Mouse (Mus musculus) c-Kit-positive CD71-positive TER-119-negative erythroid progenitor cells, embryonic 14.5 days (primary cell): ENCODE data around the gene Gm28897.
"Not testable (repeated sequence)": the region's sequence is repeated elsewhere in the genome, so short reads cannot be mapped to it uniquely, and the experiment has no call there.

Source experiments
- DNase-seq: peaks from one replicate; pipeline ENCODE4 v3.0.0-alpha.2; 2013; ENCODE audit warnings: low read depth

Gm28897 gene

GRCm38 (mm10) chrY:80926695-80927094 lies at the start of gene Gm28897:
Gm28897 (plus strand) TSS chrY:80926995.
- not testable (repeated sequence) for DNase-seq
